Mouse (Mus musculus) heart, adult 8-10 months (tissue): Measurements from ENCODE around the gene Olfr10. TPM values are rescaled to one million over a fixed set of nuclear protein-coding genes. Genes with fewer than 3 reads are reported as not detected.
"Not testable (repeated sequence)": the region's sequence is repeated elsewhere in the genome, so short reads cannot be mapped to it uniquely, and the experiment has no call there.

ENCODE experiments used
- DNase-seq: peaks from one replicate; pipeline ENCODE4 v3.0.0; 2022; ENCODE audit warnings: low spot score
- total RNA-seq, 4 experiments: library from RNA; stranded (reverse); gene quantifications; 2 replicates each; pipeline ENCODE4 v1.2.4; 2022

Olfr10 gene
- not detected for total RNA-seq

- no peak for DNase-seq
Measured at GRCm38 (mm10) chr11:49304441-49304840, at the start of gene Olfr10. TSS of gene Olfr10 (plus strand) at chr11:49304741.

- DNase-seq = no peak
Measured at GRCm38 (mm10) chr11:49259296-49259695, 45.2 kb upstream of the Olfr10 start.

GRCm38 (mm10) chr11:49259829-49260228 is 44.7 kb upstream of the Olfr10 start:
- DNase-seq = no peak

GRCm38 (mm10) chr11:49260598-49261312 is 43.8 kb upstream of the Olfr10 start:
- no peak for DNase-seq

DNA sequence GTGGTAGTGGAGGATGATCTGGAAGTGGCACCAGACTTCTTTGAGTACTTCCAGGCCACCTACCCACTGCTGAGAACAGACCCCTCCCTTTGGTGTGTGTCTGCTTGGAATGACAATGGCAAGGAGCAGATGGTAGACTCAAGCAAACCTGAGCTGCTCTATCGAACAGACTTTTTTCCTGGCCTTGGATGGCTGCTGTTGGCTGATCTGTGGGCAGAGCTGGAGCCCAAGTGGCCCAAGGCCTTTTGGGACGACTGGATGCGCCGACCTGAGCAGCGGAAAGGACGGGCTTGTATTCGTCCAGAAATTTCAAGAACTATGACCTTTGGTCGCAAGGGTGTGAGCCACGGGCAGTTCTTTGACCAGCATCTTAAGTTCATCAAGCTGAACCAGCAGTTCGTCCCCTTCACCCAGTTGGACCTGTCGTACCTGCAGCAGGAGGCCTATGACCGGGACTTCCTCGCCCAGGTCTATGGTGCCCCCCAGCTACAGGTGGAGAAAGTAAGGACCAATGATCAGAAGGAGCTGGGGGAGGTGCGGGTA is 43.2 kb upstream of the Olfr10 start:
- DNase-seq = no peak

GRCm38 (mm10) chr11:49262286-49262685 is 42.3 kb upstream of the Olfr10 start:
- no peak for DNase-seq

DNA sequence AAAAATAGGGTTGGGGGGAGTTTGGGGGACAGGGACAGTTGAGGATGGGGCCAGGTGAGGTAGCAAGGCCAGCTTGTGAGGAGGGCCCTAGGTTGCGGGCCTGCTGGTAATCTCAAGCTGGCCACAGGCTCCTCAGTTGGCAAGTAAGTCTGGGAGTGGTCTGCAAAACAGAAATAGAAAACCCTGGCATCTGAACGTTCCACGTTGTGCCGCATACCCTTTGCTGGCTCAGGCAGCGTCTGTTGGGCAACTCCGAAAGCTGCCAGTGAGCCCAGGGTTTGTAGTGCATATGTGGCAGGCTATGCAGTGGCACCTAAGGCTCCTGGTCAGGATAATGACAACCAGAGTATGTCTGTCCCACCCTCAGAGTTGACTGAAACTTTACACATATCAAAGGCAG is 41.4 kb upstream of the Olfr10 start:
- no peak for DNase-seq

GRCm38 (mm10) chr11:49264081-49264480 is 40.5 kb upstream of the Olfr10 start:
- DNase-seq = no peak

DNA sequence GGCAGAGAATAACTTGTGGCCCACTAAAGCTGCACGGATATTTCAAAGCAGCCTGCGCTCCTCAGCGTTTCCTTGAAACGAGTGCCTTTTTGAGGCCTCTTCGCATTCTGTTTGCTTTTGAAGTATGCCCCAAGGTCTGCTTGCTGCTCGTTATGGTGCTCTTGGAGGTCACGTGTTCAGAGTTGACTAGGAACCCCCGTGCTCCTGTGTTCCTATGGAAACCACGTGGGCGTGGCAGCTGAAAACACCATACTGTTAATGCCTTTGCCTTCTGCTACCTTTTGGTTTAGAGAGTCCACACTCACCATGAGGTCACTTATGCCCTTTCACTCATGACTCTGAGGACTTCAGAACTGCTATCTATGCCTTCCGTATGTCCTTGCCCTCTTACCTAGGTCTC is 39.9 kb upstream of the Olfr10 start:
- no peak for DNase-seq

GRCm38 (mm10) chr11:49265101-49265500 is 39.4 kb upstream of the Olfr10 start:
- DNase-seq = no peak

- no peak for DNase-seq
Measured at GRCm38 (mm10) chr11:49266671-49267070, 37.9 kb upstream of the Olfr10 start.

GRCm38 (mm10) chr11:49267316-49267715 is 37.2 kb upstream of the Olfr10 start:
- DNase-seq = no peak

DNA sequence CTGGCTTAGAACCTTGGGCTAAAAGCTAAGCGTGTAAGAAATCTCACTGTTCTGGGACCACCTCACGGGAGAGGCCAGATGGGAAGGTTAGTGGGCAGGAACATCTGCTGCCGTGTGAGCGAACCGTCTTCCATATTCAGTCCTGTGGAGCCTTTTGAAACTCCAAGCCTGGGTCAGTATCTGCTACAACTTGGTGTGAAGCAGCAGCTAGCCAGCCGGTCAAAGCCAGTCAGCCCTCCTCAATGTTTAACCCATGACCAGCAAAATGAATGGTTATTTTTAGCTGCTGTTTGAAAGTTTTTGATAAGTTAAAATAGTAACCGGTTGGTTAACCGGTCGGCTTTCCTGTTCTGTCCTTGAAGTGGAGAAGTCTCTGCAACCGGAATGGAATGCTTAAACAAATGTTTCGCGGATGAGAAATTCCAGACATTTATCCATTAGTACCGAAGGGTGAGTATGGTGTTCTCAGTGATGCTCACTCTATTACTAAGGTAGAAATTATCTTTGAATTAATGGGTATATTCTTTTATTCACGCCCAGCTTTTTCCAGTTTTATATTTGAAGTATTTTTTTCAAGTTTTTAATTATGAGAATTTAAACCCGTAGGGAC is 36.5 kb upstream of the Olfr10 start:
- no peak for DNase-seq

DNA sequence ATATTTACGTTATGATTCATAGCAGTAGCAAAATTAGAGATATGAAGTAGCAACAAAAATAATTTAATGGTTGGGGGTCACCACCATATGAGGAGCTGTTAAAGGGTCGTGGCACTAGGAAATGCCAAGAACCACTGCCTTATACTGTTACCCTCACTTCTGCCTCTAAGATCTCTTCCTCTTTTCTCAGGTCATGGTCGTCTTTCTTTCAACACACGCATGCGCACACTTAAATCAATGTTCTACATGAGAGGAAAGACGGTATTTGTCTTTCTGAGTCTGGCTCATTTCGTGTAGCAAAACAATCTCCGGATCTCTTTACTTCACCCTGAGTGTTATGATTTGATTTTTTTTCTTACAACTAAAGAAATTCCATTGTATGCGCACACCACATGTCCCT is 34.8 kb upstream of the Olfr10 start:
- no peak for DNase-seq

- no peak for DNase-seq
Measured at GRCm38 (mm10) chr11:49270368-49270767, 34.2 kb upstream of the Olfr10 start.

DNA sequence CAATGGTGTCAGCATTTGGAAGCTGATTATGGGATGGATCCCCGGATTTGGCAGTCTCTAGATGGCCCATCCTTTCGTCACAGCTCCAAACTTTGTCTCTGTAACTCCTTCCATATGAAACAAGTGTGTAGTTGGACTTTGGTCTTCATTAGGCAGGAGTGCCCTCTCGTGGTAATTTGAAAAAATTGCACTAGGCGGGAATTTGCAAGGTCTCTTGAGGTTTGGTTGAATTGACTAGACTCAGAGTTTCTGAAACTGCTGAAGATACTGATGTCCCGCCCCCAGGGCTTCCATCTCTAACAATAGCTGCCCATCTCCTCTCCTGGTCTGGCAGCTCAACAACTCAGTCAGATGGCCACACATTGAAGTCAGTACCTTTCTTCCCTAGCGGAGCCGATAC is 33.2 kb upstream of the Olfr10 start:
- DNase-seq = peak; percentile 66

DNA sequence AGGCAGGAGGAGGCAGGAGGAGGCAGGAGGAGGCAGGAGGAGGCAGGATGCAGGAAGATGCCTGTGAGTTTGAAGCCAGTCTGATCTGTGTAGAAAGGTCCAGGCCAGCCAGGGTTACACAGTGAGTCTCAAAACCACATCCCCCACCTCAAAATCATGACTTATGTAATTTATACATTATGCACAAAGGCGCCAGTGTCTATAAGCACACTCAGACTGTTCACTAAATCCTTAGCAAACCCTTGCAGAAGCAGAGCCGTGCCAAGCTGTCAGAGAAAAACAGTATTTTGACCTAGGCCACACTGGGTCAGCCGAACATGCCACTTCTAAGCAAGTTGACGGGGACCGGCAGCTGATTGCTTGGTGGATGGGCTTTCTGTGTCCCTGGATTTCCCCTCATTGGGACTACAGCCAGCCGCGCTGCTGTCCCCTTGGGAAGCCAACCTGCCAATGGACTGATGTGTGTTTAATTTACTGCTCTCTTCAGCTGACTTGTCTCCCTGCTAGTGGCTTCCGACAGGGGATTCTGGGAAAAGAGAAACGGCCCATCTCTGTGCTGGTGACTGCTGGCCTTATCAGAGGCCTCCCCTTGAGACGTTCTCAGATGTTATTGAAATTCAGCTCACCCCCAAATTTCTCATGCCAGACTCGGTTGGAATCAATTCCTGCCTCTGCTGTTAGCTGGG is 30.6 kb upstream of the Olfr10 start:
- no peak for DNase-seq

- no peak for DNase-seq
Measured at GRCm38 (mm10) chr11:49278222-49278621, 26.3 kb upstream of the Olfr10 start, which contains the start of gene Olfr1393. TSS of gene Olfr1393 (plus strand) at chr11:49278304.

DNA sequence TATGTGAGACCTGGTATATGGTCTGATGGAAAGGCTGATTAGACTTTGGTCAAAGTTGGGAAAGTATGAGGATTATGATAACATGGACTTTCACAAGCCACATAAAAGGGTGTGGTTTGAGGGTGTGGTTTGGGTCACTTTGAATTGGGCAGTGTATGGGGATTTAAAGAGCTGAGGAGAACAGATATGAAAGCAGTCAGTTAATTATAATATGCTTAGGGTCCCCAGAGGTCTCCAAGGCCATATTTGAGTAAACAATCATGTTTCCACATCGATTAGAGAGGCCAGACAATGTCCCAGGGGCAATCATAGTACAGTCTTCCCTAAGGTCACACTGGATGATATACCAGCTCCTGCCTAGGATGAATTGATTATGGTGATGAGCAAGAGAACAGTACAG is 19.6 kb upstream of the Olfr10 start, which contains the start of gene Olfr1392:
TSS of gene Olfr1392 (plus strand) at position 301 of the 400 bp plus-strand sequence.
- DNase-seq = not testable (repeated sequence)

DNA sequence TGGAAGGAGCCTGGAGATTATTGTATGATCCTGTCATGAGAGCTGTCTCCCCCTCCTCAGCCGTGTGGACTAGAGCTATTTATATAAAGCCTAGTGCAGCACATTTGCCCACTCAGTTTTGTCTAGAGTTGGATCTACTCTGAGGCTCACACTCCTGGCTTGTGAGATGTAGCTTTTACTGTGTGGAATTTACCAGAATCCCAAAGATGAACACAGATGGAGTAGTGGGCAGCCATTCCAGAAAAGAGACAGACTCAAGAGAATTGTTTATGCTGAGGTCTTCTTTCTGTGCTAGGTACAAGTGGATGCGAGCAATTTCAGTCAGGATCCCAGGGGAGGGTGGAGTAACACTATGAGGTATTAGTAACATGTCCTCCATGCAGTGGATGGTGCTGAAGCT is 17.3 kb upstream of the Olfr10 start:
- DNase-seq = no peak

GRCm38 (mm10) chr11:49292777-49293176 is 11.8 kb upstream of the Olfr10 start:
- no peak for DNase-seq

GRCm38 (mm10) chr11:49308547-49308946 is 4.0 kb downstream of the Olfr10 start:
- DNase-seq = not testable (repeated sequence)
